Mouse (Mus musculus) CH12F3 (cell line): ENCODE results near the gene Acadvl.
"Not testable (repeated sequence)": the region's sequence is repeated elsewhere in the genome, so short reads cannot be mapped to it uniquely, and the experiment has no call there.

Experiments
- in situ Hi-C: fragments of 300-500 bp; cut with MboI; formaldehyde crosslinking; loops from 2 replicates; pipeline ENCODE4 v1.14.3; 2020; ENCODE audit warnings: low sequenced_read_pairs

The Acadvl gene

GRCm38 (mm10) chr11:70028401-70029129 is 13.4 kb upstream of the Acadvl start:
- in situ Hi-C loops = no loop called here

GRCm38 (mm10) chr11:70027397-70027796 is 12.2 kb upstream of the Acadvl start:
- in situ Hi-C loops = no loop called here

GRCm38 (mm10) chr11:70026689-70027088 is 11.5 kb upstream of the Acadvl start:
- in situ Hi-C loops = no loop called here

GRCm38 (mm10) chr11:70024151-70024514 is 8.9 kb upstream of the Acadvl start:
- in situ Hi-C loops = no loop called here

GRCm38 (mm10) chr11:70023481-70024150 is 8.4 kb upstream of the Acadvl start:
- in situ Hi-C loops = no loop called here

GRCm38 (mm10) chr11:70021264-70022132 is 6.3 kb upstream of the Acadvl start:
- in situ Hi-C loops = no loop called here

GRCm38 (mm10) chr11:70020731-70021263 is 5.6 kb upstream of the Acadvl start:
- in situ Hi-C loops = no loop called here

GRCm38 (mm10) chr11:70020022-70020631 is 4.9 kb upstream of the Acadvl start:
- in situ Hi-C loops = no loop called here

- in situ Hi-C loops = no loop called here
Observed at GRCm38 (mm10) chr11:70019495-70020021, 4.3 kb upstream of the Acadvl start.

GRCm38 (mm10) chr11:70018131-70018990 is 3.1 kb upstream of the Acadvl start:
- in situ Hi-C loops = no loop called here

GRCm38 (mm10) chr11:70017199-70017767 is 2.1 kb upstream of the Acadvl start:
- in situ Hi-C loops = no loop called here

GRCm38 (mm10) chr11:70016669-70017068 is 1.5 kb upstream of the Acadvl start, which contains the start of gene Dlg4:
TSS of gene Dlg4 (plus strand) at chr11:70016942.
- in situ Hi-C loops = no loop called here

- in situ Hi-C loops = not testable (repeated sequence)
Observed at GRCm38 (mm10) chr11:70016177-70016576, 966 bp upstream of the Acadvl start.

- in situ Hi-C loops = no loop called here
Observed at GRCm38 (mm10) chr11:70015677-70016076, 466 bp upstream of the Acadvl start.

GRCm38 (mm10) chr11:70014051-70014450 is 1.2 kb downstream of the Acadvl start:
- in situ Hi-C loops = no loop called here

- in situ Hi-C loops = no loop called here
Observed at GRCm38 (mm10) chr11:70013408-70013807, 1.8 kb downstream of the Acadvl start.

- in situ Hi-C loops = no loop called here
Observed at GRCm38 (mm10) chr11:70012931-70013330, 2.3 kb downstream of the Acadvl start.

- in situ Hi-C loops = no loop called here
Observed at GRCm38 (mm10) chr11:70010961-70011360, 4.2 kb downstream of the Acadvl start.

GRCm38 (mm10) chr11:70010548-70010947 is 4.7 kb downstream of the Acadvl start:
- in situ Hi-C loops = no loop called here
